Mouse (Mus musculus) right cerebral cortex, adult 18-20 months (tissue): ENCODE data around the gene Engase.

ENCODE experiments used
- DNase-seq: peaks from one replicate; pipeline ENCODE4 v3.0.0; 2022; ENCODE audit warnings: mixed read lengths

The Engase gene

DNA sequence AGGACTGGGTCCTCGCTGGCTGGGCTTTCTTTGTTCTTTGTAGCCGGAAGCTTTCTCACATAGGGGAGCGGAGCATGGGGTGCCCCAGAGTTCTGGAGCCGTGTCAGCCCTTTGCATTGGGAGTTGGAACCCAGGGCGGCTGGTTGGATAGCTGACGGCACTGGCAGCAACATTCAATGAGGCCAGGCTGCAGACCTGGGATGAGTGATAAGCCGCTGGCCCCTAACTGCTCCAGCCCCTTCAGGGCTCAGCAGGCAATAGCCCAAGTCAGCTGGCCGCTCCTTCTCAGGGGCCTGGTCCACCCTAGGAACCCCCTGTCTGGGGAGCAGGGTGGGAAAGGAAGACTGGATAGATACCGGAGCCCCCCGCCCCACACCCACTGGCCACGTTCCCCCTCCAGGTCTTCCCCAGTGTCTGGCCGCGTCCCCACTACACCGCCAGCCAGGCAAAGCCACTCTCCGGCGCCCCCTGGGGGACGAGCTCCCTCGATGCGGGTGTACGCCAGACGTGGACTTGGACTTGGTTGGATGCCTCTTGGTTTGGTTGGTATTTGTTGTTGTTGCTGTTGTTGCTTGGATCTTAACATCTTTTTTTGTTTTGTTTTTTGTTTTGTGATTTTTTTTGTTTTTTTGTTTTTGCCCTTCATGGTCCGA is 14.1 kb downstream of the Engase start:
- peak; percentile 65 for DNase-seq

- DNase-seq, result no peak
Measured at GRCm38 (mm10) chr11:118491230-118491629, 14.6 kb downstream of the Engase start.

GRCm38 (mm10) chr11:118493458-118493857 is 16.8 kb downstream of the Engase start:
- DNase-seq, result no peak

- no peak for DNase-seq
Measured at GRCm38 (mm10) chr11:118494001-118494737, 17.5 kb downstream of the Engase start.

GRCm38 (mm10) chr11:118495065-118495464 is 18.4 kb downstream of the Engase start:
- peak; percentile 57 for DNase-seq

DNA sequence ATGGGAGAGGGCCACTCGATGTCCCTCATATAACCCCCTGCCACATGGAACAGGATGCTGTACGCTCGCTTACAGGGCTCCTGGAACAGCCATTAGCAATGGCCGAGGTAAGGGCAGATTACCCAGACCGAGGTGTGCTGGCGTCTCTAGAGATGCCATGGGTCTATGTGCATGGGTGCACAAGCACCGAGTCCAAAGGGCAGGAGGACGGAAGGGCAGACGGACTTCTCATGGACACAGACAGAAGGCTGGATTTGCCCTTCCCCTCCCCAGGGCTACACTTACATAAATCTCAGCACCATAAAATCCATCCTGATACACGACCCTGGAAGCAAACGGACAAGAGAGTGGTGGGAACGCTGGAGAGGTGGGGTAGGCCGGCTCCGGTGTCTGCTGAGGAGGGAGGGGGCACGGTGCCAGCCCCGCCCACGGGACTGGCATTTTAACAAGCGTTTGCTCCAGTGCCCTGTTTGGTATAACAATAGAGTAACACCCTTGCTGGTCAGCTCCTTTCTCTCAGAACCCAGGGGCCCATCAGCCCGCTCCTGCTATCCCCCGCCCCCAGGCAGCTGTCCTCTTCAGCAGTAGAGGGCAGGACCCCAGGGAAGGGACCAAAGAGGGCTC is 19.5 kb downstream of the Engase start:
- DNase-seq, result no peak

- DNase-seq, result no peak
Measured at GRCm38 (mm10) chr11:118502990-118503389, 26.4 kb downstream of the Engase start.

DNA sequence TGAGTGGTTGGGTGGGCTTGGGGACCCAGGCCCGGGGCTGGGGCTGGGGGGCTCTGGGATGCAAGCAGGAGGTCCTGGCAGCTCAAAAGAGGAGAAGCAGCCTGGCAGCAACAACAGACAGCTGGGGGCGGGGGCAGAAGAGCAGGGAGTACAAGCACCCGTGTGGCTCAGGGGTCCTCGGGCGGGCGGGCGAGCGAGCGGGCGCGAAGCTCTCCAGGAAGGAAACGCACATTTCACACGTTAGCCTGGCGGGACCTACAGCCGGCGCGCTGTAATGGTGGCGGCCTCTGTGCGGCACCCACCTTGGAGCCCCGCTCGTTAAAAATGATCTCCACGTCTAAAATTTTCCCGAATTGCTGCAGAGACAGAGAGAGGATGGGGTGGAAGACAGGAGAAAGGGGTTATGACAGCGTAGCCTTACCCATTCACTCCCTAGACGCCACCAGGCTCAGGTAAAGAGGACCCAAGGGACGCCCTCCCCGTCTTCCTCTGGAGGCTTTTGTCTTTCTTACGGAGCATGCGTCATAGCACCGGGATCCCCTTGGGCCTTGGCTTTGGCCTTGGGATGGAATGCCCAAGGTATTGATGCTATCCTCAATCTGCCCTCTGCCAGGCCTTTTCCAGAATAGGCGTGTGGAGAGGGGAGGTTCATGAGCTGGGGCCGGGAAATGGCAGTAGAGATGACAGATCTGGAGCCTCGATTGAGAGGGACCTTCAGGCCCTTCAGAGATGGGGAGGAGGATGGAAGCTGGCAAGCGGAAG is 27.0 kb downstream of the Engase start:
- no peak for DNase-seq

- DNase-seq, result peak; percentile 62
Measured at GRCm38 (mm10) chr11:118504180-118504454, 27.5 kb downstream of the Engase start.

GRCm38 (mm10) chr11:118507095-118507494 is 30.5 kb downstream of the Engase start:
- DNase-seq, result no peak

DNA sequence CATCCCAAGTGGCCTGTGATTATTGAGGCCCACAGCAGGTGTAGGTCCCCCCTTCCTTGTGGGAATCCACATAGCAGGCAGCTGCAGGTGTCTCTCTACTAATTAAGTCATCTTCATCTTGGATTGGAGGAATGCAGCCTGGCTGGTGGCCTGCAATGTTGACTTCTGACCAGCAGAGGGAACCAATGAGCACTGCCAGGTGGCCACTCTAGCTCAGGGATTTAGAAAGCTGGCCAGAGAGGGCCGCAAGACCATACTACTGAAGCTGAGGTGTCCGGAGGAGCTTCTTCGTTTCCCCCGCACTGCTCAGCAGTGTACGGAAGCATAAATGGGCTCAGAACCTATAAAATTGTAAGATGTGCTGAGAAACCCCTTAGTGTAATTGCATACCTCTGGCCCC is 31.3 kb downstream of the Engase start:
- DNase-seq, result peak; percentile 82

- DNase-seq, result no peak
Measured at GRCm38 (mm10) chr11:118508341-118508740, 31.7 kb downstream of the Engase start.

GRCm38 (mm10) chr11:118511851-118512250 is 35.2 kb downstream of the Engase start:
- DNase-seq, result peak; percentile 74

GRCm38 (mm10) chr11:118512257-118512910 is 35.8 kb downstream of the Engase start:
- DNase-seq, result no peak

GRCm38 (mm10) chr11:118517924-118518323 is 41.3 kb downstream of the Engase start:
- no peak for DNase-seq

DNA sequence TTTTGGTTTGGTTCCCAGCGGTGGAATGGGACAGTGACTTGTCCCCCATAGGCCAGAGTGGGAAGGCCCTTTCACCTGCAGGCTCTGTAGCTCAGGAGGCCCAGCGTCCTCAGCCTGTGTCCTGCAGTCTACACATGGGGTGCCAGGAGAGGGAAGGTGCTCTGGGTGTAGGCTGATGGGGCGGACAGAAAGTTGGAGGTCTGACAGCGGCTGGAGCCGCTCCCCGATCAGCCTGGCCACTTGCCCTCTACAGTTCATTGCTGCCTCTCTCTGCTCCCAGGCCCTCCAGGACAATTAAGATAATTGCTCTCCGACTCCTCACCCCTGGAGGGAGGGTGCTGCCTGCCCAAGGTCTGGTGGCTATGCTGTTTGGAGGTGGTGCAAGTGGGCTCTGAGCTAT is 42.1 kb downstream of the Engase start:
- DNase-seq, result no peak

GRCm38 (mm10) chr11:118520251-118520650 is 43.6 kb downstream of the Engase start:
- no peak for DNase-seq

DNA sequence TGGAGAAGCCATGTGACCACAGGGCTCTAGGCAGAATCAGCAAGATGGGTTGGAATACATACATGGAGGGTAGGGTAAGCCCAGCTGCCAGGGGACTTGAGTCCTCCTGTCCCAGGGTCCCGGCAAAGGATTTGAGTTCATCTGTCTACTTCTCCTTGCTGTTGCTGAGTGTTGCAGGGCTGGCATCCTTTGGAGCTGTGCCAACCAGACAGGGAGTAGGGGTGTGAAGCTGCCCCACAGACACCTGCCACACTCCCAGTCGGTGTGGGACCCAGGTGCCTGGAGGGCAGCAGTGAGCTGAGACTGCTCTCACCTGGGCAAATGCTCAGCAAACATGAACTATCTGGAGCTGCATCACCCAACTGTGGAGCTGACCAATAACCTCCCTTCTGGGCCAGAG is 44.3 kb downstream of the Engase start:
- DNase-seq, result no peak

DNA sequence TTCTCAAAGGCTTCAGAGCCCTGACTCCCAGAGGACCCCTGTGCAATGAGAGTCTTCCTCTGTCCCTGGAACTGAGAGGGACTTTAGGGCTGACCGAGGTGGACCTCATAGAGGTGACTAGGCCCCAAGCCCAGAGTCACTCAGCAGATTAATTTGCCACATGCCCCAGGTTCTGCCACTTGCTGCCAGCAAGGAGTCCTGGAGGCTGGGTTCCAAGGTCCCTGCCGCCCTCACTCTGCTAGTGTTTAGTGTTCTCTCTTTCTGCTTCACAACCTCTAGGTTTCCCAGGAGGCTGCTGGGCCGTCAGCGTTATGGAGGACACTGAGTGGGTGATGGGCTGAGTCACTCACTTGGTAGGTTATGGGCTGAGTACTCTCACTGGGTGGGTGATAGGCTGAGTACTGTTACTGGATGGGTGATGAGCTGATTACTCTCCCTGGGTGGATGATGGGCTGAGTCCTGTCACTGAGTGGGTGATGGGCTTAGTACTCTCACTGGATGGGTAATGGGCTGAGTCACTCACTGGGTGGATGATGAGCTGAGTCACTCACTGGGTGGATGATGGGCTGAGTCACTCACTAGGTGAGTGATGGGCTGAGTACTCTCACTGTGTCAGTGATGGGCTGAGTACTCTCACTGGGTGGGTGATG is 47.0 kb downstream of the Engase start:
- peak; percentile 68 for DNase-seq

DNA sequence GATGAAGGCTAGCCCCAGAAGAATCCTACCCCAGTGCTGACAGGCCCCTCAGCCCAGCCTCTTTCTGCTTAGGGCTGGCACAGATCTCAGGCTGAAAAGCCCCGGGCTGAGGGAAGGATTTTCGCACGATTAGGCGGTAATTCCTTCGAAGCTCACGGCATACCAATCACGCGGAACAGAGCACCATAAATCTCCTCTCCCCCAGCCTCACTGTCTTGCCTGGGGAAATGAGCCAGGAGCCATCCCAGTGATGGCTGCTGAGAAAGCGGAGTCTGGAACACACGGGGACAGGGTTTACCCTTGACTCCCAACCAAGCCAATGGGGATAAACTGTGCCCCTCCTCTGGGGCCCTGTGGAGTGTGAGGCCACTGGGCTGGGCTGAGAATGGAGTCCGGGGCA is 48.4 kb downstream of the Engase start:
- no peak for DNase-seq

- no peak for DNase-seq
Measured at GRCm38 (mm10) chr11:118528761-118529160, 52.1 kb downstream of the Engase start.

GRCm38 (mm10) chr11:118530313-118530712 is 53.7 kb downstream of the Engase start:
- no peak for DNase-seq
